Mouse (Mus musculus) stomach, embryonic 16.5 days (tissue): ENCODE measurements around the gene Grap. TPM values are rescaled to one million over a fixed set of nuclear protein-coding genes. Genes with fewer than 3 reads are reported as not detected.

Experiments
- ATAC-seq: fragments of 200-750 bp; cut with Nextera tagmentation; 2 replicates; pipeline ENCODE4 v1.8.0; 2017; ENCODE audit warnings: moderate number of reproducible peaks, moderate TSS enrichment; ENCODE audit not compliant: insufficient read depth, low FRiP score
- H3K27ac ChIP-seq: fragments of 300-500 bp; sonication (generic); 2 replicates; pipeline ENCODE4 v1.5.1; 2014; ENCODE audit warnings: low read length
- H3K27me3 ChIP-seq: fragments of 300-500 bp; sonication (generic); 2 replicates; pipeline ENCODE4 v1.6.1; 2014; ENCODE audit warnings: low read length, control low read depth, mixed read lengths; ENCODE audit not compliant: control insufficient read depth, insufficient read depth
- H3K36me3 ChIP-seq: fragments of 300-500 bp; sonication (generic); 2 replicates; pipeline ENCODE4 v1.6.1; 2014; ENCODE audit warnings: low read length; ENCODE audit not compliant: control insufficient read depth, insufficient read depth
- H3K4me1 ChIP-seq: fragments of 300-500 bp; sonication (generic); 2 replicates; pipeline ENCODE4 v1.6.1; 2014; ENCODE audit warnings: low read length, control low read depth, mixed read lengths; ENCODE audit not compliant: control insufficient read depth, insufficient read depth
- H3K4me2 ChIP-seq: fragments of 300-500 bp; sonication (generic); 2 replicates; pipeline ENCODE4 v1.6.1; 2014; ENCODE audit warnings: low read depth, low read length, mixed read lengths
- H3K4me3 ChIP-seq: fragments of 300-500 bp; sonication (generic); replicated peaks from 2 replicates; pipeline ENCODE4 v1.5.1; 2014; ENCODE audit warnings: mild to moderate bottlenecking, low read length
- H3K9ac ChIP-seq: fragments of 300-500 bp; sonication (generic); 2 replicates; pipeline ENCODE4 v1.6.1; 2014; ENCODE audit warnings: low read length
- H3K9me3 ChIP-seq: fragments of 300-500 bp; sonication (generic); replicated peaks from 2 replicates; pipeline ENCODE4 v1.6.1; 2016; ENCODE audit warnings: low read length, control low read depth; ENCODE audit not compliant: control insufficient read depth
- WGBS: fragments of 180-500 bp; shearing (Covaris S2); extraction: QIAGEN DNeasy Blood & Tissue Kit; methylation state at CpG from one replicate; pipeline ENCODE4 v1.1.7; 2014; 5-methylcytosine and 5-hydroxymethylcytosine counted together
- polyA plus RNA-seq: library from polyadenylated mRNA; unstranded; fragments of >200 nt; fragmentation: Nextera tagmentation; extraction: Ambion mirVana; gene quantifications from 2 replicates; pipeline ENCODE4 v1.2.1, GENCODE M21; 2015

Grap gene
- polyA plus RNA-seq, 1 experiment from 2014 or later = 9.2 TPM

DNA sequence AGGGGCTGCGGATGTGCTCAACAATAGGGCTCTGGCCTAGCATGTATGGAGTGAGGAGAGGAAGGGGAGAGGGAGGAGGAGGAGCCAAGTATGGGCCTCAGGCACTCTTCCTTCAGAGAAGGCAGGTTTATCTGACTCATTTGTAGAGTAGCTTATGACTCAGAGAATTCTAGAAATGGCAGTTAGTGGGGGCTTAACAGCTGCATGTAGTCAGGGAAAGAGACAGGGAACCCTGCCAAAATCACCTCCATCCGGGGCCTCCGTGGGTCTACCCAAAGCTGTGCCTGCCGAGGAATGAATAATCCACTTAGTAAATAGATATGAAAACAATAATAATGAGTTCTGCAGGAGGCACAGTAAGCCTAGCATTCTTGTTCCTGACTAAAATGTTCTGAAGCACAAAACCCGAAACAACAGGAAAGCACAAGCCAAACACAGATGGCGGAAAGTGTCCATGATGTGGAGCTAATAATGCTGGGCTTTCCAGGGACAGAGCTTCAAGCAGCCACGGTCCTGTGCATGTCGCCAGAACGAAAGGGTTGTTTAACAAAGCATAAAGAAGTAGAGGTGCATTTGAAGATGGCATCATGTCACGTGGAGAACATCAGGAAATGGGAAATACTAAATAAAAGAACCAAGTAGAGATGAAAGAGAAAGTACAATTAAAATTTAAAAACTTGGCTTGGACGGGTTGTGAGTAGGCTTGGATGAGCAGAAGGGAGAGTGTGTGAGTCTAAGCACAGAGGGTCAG, 8.3 kb upstream of the Grap start:
- WGBS = 52% methylated on average over 11 of the region's 11 CpGs
- no peaks in the 10 kb centered on the region for H3K27me3 ChIP-seq
- peak; percentile 81; the same call in 1 of the 2 replicates for ATAC-seq

DNA sequence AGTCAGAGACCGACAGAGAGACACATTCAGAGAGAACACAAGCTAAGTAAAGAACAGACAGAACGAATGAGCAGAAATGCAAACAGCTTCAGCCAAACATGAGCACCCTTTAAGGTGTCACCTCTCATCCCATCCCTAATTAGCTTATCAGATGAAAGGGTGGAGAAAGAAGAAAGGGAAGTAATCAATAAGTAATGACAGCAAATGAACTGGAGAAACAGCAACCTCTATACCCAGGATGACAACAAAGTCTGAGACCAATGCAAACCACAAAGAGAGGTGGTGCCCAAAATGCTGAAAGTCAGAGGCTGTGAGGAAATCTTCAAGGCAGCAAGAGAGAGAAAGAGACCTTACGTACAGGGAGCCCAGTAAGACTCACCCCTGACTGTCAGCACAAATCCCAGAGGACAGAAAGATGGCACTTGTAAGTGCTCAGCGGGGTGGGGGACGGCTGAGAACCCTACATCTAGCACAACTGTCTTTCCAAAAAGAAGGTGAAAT, 7.7 kb upstream of the Grap start:
- H3K27ac ChIP-seq = no peak overlapping the region
- WGBS = 62% methylated on average over 5 of the region's 5 CpGs
- no peaks in the 10 kb centered on the region for H3K27me3 ChIP-seq
- no peaks in the 10 kb centered on the region for H3K9me3 ChIP-seq
- ATAC-seq = no peak
- H3K4me3 ChIP-seq = no peak overlapping the region
- H3K36me3 ChIP-seq = no peaks in the 10 kb centered on the region
- no peak overlapping the region for H3K4me2 ChIP-seq
- peaks cover 11% of the 10 kb centered on the region for H3K4me1 ChIP-seq
- no peak overlapping the region for H3K9ac ChIP-seq

More for the DNA sequence above, 8.3 kb upstream of the Grap start:
- Histone ChIP-seq H3K4me1 (peaks cover 11% of the 10 kb centered on the region), H3K36me3 (no peaks in the 10 kb centered on the region), H3K4me2 (0 out of 2 replicates have a peak overlapping the region, but pooled peaks have one; percentile 11), H3K9ac (no peak overlapping the region), H3K9me3 (no peaks in the 10 kb centered on the region), H3K27ac (peak overlapping the region; percentile 62; the same call in 1 of the 2 replicates), H3K4me3 (no peak overlapping the region)

DNA sequence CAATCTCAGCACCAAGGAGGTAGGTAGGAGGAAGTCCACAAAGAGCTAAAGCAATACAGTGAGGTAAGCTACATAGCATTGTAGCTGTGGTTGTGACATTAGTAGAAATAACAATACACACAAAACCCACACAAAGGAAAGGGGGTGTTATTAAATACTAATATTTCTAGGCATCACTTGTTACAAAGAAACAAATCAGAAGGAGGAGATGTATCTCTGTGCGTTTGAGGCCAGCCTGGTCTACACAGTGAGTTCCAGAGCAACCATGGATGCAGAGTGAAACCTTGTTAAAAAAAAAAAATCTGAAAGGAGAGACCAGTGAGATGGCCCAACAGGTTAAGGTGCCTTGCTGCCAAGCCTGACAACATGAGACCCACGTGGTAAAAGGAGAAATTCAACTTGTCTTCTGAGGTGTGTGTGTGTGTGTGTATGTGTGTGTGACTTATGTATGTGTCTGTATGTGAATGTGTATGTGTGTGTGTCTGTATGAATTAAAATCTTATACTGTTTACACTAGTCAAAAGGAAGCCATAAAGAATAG, 6.5 kb upstream of the Grap start:
- 53% methylated on average over 2 of the region's 2 CpGs for WGBS
- ATAC-seq = no peak
- Histone ChIP-seq H3K4me1 (peaks cover 11% of the 10 kb centered on the region), H3K27me3 (no peaks in the 10 kb centered on the region), H3K9ac (no peak overlapping the region), H3K4me2 (no peak overlapping the region), H3K27ac (no peak overlapping the region), H3K9me3 (no peaks in the 10 kb centered on the region), H3K4me3 (no peak overlapping the region), H3K36me3 (no peaks in the 10 kb centered on the region)

DNA sequence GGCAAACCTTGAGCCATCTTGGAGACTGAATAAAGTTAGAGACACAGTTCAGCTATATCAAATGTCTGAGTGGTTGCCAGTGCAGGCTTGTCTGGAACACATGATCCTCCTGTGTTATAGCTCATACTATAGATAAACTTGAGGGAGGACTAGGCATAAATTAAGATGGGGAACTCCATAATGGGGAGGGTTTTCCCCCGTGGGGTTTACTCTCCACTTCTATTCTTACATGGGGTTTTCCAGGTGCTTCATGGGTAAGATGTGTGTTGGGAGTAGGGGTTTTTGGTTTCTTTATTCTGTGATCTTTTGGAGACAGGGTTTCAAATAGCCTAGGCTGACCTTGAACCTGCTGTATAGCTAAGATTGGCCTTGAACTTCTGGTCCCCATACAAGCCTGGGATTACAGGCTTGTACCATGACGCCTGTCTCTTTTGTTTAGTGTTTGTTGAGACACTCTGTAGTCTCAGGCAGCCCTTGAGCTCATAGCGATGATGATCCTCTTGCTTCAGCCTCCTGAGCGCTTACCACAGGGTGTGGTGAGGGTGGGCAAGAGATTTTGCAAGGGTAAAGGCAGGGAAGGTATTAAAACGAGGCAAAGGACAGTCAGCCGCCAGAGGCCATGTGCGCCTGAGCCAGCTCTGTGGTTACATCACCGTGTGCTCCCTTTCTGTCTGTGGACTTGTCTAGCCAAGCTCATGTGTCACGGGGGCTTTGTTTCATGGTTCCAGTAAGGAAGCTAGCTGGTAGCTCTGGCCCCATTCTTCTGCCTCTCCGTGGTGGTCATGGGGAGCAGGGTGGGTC, 5.8 kb upstream of the Grap start:
- 69% methylated on average over 10 of the region's 10 CpGs for WGBS

DNA sequence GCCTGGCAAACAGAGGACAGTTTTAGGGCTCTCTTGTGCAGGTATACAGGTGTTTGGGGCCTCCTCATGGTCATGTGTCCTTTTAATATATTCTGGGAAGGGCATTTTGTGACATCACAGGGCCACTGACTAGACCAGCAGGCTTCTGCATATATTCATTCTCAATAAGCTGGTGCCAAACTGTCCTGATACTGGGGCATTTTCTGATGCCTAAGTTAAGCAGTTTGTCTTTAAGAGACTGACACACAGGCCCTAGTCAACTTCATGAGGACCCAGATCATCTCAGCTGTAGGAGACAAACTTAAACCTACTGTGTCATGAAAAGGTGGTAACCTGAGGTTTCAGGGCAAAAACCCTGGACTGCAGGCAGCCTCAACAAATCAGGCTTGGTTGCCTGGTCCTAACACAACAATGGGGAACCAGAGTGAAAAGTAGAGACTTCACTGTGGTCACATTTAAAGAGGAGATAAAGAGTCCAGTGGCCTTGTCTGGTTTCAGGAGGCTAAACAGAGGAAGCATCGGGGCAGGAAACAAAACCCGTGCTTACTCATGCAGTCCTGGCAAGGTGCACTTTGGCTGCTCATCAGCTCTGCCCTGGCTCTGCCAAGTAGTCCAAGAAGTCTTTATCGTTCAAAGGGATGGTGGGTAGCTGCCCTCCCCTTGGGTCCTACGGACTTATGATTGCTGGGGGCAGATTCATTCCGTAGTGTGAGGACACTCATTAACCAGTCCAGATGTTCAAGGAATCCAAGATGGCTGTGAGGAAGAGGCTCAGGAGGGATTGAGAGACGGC, 4.9 kb upstream of the Grap start:
- H3K4me3 ChIP-seq = no peak overlapping the region
- no peaks in the 10 kb centered on the region for H3K36me3 ChIP-seq
- no peak overlapping the region for H3K9ac ChIP-seq
- no peaks in the 10 kb centered on the region for H3K9me3 ChIP-seq
- ATAC-seq = no peak
- WGBS = 73% methylated on average over 6 of the region's 6 CpGs
- H3K4me1 ChIP-seq = peaks cover 11% of the 10 kb centered on the region
- H3K27ac ChIP-seq = no peak overlapping the region
- H3K27me3 ChIP-seq = no peaks in the 10 kb centered on the region
- H3K4me2 ChIP-seq = no peak overlapping the region

More for the DNA sequence above, 5.8 kb upstream of the Grap start:
- Histone ChIP-seq H3K4me3 (no peak overlapping the region), H3K36me3 (no peaks in the 10 kb centered on the region), H3K4me2 (no peak overlapping the region), H3K27me3 (no peaks in the 10 kb centered on the region), H3K9me3 (no peaks in the 10 kb centered on the region), H3K9ac (no peak overlapping the region), H3K4me1 (peaks cover 11% of the 10 kb centered on the region), H3K27ac (no peak overlapping the region)
- ATAC-seq = no peak

DNA sequence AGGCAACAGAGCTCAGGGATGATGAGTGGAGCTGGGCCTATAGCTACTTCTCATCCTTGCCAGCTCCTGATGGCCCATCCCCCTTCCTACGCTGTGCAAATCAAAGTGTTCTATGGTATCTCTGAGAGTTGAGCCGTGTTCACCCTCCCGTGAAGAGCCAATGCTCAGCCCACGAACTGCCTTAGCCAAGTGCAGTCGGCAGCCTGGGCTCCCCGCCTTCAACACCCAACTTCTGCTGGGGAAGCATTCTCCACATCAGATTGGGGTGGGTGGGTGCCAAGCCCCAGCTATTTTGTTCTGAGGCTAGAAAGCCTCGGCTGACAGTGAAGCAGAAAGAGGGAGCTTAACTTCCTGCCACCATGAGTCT, 4.3 kb upstream of the Grap start:
- Histone ChIP-seq H3K4me1 (peaks cover 11% of the 10 kb centered on the region), H3K4me3 (no peak overlapping the region), H3K9me3 (no peaks in the 10 kb centered on the region), H3K36me3 (no peaks in the 10 kb centered on the region), H3K27me3 (no peaks in the 10 kb centered on the region), H3K4me2 (no peak overlapping the region), H3K27ac (no peak overlapping the region), H3K9ac (no peak overlapping the region)
- no peak for ATAC-seq
- 80% methylated on average over 7 of the region's 7 CpGs for WGBS

DNA sequence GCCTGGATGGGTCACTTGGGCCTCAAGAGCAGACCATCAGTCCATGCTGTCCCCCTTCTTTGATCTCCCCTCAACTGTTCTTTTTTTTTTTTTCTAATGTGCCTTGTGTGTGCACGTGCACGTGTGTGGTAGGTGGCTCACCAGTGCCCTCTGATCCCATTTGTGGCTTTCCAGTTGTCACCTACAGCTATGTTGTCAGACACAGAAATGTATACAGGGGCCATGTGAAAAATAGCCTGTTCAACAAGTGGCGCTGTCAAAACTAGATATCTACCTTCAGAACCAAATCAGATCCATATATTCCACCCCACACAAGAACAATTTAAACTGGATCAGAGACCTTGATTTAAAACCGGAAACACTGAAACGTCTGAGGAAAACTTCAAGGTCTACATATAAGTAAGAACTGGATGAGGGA, 3.9 kb upstream of the Grap start:
- no peak overlapping the region for H3K4me2 ChIP-seq
- ATAC-seq = no peak
- H3K4me3 ChIP-seq = no peak overlapping the region
- H3K27ac ChIP-seq = no peak overlapping the region
- no peaks in the 10 kb centered on the region for H3K36me3 ChIP-seq
- no peaks in the 10 kb centered on the region for H3K9me3 ChIP-seq
- H3K4me1 ChIP-seq = peaks cover 9% of the 10 kb centered on the region
- WGBS = 90% methylated on average over 5 of the region's 5 CpGs
- H3K9ac ChIP-seq = no peak overlapping the region
- H3K27me3 ChIP-seq = no peaks in the 10 kb centered on the region

DNA sequence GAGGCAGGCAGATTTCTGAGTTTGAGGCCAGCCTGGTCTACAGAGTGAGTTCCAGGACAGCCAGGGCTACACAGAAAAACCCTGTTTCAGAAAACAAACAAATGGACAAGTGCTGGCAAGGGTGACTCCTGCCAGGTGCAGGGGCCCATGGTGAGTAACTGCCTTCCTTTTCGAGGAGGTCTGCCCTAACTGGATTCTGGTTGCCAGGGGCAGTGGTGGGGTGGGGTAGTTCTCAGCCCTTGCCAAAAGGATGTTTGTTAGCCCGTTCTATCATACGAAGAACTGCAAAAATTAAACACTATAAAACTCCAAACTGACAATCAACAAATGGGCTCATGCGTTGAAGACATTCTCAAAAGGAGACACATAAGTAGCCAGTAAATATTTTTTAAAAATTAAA, 3.4 kb upstream of the Grap start:
- Histone ChIP-seq H3K27ac (no peak overlapping the region), H3K4me1 (peaks cover 7% of the 10 kb centered on the region; the same call in 1 of the 2 replicates), H3K4me2 (no peak overlapping the region), H3K4me3 (no peak overlapping the region), H3K27me3 (no peaks in the 10 kb centered on the region), H3K36me3 (no peaks in the 10 kb centered on the region), H3K9me3 (no peaks in the 10 kb centered on the region), H3K9ac (no peak overlapping the region)
- ATAC-seq = no peak
- WGBS = 85% methylated on average over 4 of the region's 4 CpGs
